Mouse (Mus musculus) heart, embryonic 15.5 days (tissue): ENCODE data around the gene 4930438A08Rik. TPM values are rescaled to one million over a fixed set of nuclear protein-coding genes. Genes with fewer than 3 reads are reported as not detected.
"Not testable (repeated sequence)": the region's sequence is repeated elsewhere in the genome, so short reads cannot be mapped to it uniquely, and the experiment has no call there.

ENCODE experiments used
- ATAC-seq: fragments of 200-750 bp; cut with Nextera tagmentation; replicated peaks from 2 replicates; pipeline ENCODE4 v1.8.0; 2017; ENCODE audit warnings: low read depth, moderate TSS enrichment; ENCODE audit not compliant: insufficient number of reproducible peaks, insufficient read depth, low FRiP score
- H3K27ac ChIP-seq: fragments of 300-500 bp; sonication (generic); 2 replicates; pipeline ENCODE4 v1.5.1; 2015; ENCODE audit warnings: mild to moderate bottlenecking, inconsistent platforms
- H3K27me3 ChIP-seq: fragments of 300-500 bp; sonication (generic); 2 replicates; pipeline ENCODE4 v1.6.1; 2015; ENCODE audit warnings: inconsistent platforms
- H3K36me3 ChIP-seq: fragments of 300-500 bp; sonication (generic); 2 replicates; pipeline ENCODE4 v1.6.1; 2015; ENCODE audit warnings: mild to moderate bottlenecking, inconsistent platforms
- H3K4me1 ChIP-seq: fragments of 300-500 bp; sonication (generic); replicated peaks from 2 replicates; pipeline ENCODE4 v1.6.1; 2015; ENCODE audit warnings: inconsistent platforms
- H3K4me2 ChIP-seq: fragments of 300-500 bp; sonication (generic); 2 replicates; pipeline ENCODE4 v1.6.1; 2015; ENCODE audit warnings: inconsistent platforms, mild to moderate bottlenecking, moderate library complexity
- H3K4me3 ChIP-seq: fragments of 300-500 bp; sonication (generic); 2 replicates; pipeline ENCODE4 v1.5.1; 2015; ENCODE audit warnings: mild to moderate bottlenecking, inconsistent platforms
- H3K9ac ChIP-seq: fragments of 300-500 bp; sonication (generic); 2 replicates; pipeline ENCODE4 v1.6.1; 2015; ENCODE audit warnings: mild to moderate bottlenecking, inconsistent platforms
- H3K9me3 ChIP-seq: fragments of 300-500 bp; sonication (generic); replicated peaks from 2 replicates; pipeline ENCODE4 v1.6.1; 2016; ENCODE audit warnings: inconsistent platforms
- WGBS: fragments of 180-500 bp; shearing (Covaris S2); methylation state at CpG from one replicate; pipeline ENCODE4 v1.1.7; 2015; ENCODE audit warnings: mixed read lengths; 5-methylcytosine and 5-hydroxymethylcytosine counted together
- polyA plus RNA-seq: library from polyadenylated mRNA; unstranded; fragments of >200 nt; fragmentation: Nextera tagmentation; extraction: Ambion mirVana; gene quantifications from 2 replicates; pipeline ENCODE4 v1.2.1, GENCODE M21; 2015

4930438A08Rik gene
- polyA plus RNA-seq = not detected in 2 replicates

DNA sequence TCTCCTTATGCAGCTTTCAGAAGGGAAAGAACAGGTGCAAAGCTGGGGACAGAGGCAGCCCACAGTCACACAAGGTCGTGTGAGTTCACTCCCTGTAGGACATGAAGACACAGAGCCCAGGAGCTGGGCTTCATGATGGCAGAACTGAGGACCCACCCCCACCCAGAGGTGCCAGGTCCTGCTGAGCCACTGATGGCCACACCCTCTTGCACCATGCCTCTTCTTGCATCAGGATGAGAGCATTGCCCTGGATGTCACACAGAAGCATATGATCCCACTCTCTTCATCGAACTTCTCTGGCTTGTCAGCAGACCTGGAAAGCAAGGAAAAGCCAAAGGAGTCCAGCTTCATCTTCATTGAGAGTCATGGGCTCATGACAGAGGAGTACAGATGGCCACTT is at the start of gene 4930438A08Rik:
Gene 4930438A08Rik, plus strand, starts transcription at position 228 of the 400 bp plus-strand sequence.
- WGBS = 49% methylated on average over 2 of the region's 2 CpGs
- H3K36me3 ChIP-seq = no peaks in the 10 kb centered on the region
- no peaks in the 10 kb centered on the region for H3K9me3 ChIP-seq
- H3K4me2 ChIP-seq = no peak within 1 kb of the TSS
- ATAC-seq = no peak
- peaks cover 10% of the 10 kb centered on the region for H3K27me3 ChIP-seq
- H3K4me3 ChIP-seq = no peak within 1 kb of the TSS
- H3K9ac ChIP-seq = no peak within 1 kb of the TSS
- no peak within 1 kb of the TSS for H3K27ac ChIP-seq
- no peaks in the 10 kb centered on the region for H3K4me1 ChIP-seq

DNA sequence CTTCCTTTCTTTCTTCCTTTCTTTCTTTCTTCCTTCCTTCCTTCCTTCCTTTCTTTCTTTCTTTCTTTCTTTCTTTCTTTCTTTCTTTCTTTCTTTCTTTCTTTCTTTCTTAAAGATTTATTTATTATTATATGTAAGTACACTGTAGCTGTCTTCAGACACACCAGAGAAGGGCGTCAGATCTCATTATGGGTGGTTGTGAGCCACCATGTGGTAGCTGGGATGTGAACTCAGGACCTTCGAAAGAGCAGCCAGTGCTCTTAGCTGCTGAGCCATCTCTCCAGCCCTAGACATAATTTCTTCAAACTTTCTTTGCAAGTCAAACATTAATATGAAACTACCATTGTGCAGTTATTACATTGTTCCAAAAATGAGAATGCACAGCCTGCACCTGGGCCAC is 49.7 kb upstream of the 4930438A08Rik start:
- H3K9ac ChIP-seq, H3K36me3 ChIP-seq, H3K9me3 ChIP-seq, H3K4me2 ChIP-seq, ATAC-seq, H3K4me3 ChIP-seq, H3K27me3 ChIP-seq, H3K27ac ChIP-seq: not testable (repeated sequence)
- 68% methylated on average over 2 of the region's 2 CpGs for whole genome bisulfite sequencing
- H3K4me1 ChIP-seq = peaks cover 16% of the 10 kb centered on the region

DNA sequence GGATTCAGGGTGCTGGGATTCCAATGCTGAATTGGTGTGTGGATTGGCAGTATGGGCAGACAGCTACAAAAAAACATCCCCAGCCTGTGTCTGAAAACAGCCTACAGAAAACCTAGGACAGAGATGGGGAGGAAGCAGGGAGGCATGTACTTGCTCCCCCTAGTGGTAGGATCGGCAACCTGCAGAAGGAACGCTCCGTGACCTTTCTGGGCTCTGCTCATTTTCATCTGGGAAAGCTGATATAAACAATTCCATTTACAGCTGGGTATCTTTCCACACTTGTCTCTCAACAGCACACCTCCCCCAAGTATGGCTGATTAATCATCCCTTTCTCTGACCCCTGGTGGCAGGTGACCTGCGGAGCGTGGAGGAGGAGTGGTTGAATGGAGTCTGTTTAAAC is 48.9 kb upstream of the 4930438A08Rik start:
- Histone ChIP-seq H3K9me3 (no peaks in the 10 kb centered on the region), H3K36me3 (no peaks in the 10 kb centered on the region), H3K27me3 (0 out of 2 replicates have a peak, but pooled peaks cover 1% of the 10 kb centered on the region), H3K4me1 (peaks cover 16% of the 10 kb centered on the region), H3K9ac (no peak overlapping the region), H3K27ac (peak overlapping the region; percentile 18; the same call in 1 of the 2 replicates), H3K4me2 (peak overlapping the region; percentile 11; the same call in 1 of the 2 replicates), H3K4me3 (no peak overlapping the region)
- WGBS = 5% methylated on average over 5 of the region's 5 CpGs
- ATAC-seq = peak; percentile 50

DNA sequence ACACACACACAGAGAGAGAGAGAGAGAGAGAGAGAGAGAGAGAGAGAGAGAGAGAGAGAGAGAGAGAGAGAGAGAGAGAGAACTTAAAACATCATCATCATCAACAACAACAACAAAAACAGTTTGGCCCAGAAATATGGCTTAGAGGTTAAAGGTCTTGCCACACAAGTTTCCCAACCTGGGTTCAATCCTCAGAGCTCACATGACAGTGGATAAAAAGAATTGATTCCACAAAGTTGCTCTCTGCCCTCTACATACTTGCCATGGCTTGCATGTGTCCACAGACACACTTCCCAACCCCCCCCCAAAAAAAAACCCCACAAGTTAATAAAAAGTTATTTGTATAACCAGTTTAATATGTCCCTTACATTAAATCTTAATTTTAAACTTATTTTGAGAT is 48.2 kb upstream of the 4930438A08Rik start:
- Histone ChIP-seq H3K27me3 (0 out of 2 replicates have a peak, but pooled peaks cover 4% of the 10 kb centered on the region), H3K4me3 (no peak overlapping the region), H3K9me3 (no peaks in the 10 kb centered on the region), H3K4me1 (peaks cover 16% of the 10 kb centered on the region), H3K9ac (no peak overlapping the region), H3K36me3 (no peaks in the 10 kb centered on the region), H3K4me2 (no peak overlapping the region), H3K27ac (no peak overlapping the region)
- ATAC-seq = no peak

DNA sequence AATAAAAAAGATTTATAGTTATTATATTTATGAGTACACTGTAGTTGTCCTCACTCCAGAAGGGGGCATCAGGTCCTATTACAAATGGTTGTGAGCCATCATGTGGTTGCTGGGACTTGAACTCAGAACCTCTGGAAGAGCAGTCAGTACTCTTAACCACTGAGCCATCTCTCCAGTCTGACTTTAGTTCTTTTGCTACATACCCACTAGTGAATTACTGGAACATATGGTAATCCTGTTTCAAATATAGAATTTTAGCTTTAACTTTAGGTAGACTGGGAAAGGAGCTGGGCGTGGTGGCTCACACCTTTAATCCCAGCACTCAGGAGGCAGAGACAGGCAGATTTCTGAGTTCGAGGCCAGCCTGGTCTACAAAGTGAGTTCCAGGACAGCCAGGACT is 46.6 kb upstream of the 4930438A08Rik start:
- peaks cover 16% of the 10 kb centered on the region for H3K4me1 ChIP-seq
- H3K27ac ChIP-seq, H3K27me3 ChIP-seq, ATAC-seq, H3K9ac ChIP-seq, H3K36me3 ChIP-seq, H3K4me2 ChIP-seq, H3K4me3 ChIP-seq, H3K9me3 ChIP-seq: not testable (repeated sequence)
- WGBS = 91% methylated on average over 2 of the region's 2 CpGs

DNA sequence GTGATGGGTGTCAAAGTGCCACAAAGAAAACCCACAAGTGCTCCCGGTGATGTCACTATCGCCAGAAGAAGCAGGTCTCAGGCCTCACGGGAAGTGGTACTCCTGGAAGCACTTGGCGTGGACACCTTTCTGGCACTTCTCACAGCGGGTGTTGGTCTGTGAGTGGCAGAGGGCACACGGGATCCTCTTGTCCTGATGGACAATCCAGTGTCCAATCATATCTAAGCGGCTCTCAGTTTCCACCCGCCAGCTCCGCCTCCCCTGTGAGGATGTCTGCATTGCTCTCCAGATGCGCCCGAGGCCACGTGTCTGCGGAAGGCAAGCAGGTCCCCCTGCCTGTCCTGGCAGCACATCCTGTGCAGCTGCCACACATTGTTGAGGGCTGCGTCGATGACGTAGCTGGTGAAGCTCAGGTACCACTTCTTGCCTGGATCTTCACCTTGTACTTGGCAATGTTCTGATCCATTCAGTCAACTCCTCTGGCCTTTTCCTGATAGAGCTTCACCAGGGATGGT is 44.1 kb upstream of the 4930438A08Rik start:
- Histone ChIP-seq H3K36me3 (no peaks in the 10 kb centered on the region), H3K4me1 (peaks cover 3% of the 10 kb centered on the region; the same call in 1 of the 2 replicates), H3K27me3 (0 out of 2 replicates have a peak, but pooled peaks cover 4% of the 10 kb centered on the region), H3K4me2 (no peak overlapping the region), H3K9ac (no peak overlapping the region), H3K27ac (no peak overlapping the region), H3K9me3 (no peaks in the 10 kb centered on the region), H3K4me3 (no peak overlapping the region)
- ATAC-seq = no peak
- WGBS = 52% methylated on average over 16 of the region's 16 CpGs

DNA sequence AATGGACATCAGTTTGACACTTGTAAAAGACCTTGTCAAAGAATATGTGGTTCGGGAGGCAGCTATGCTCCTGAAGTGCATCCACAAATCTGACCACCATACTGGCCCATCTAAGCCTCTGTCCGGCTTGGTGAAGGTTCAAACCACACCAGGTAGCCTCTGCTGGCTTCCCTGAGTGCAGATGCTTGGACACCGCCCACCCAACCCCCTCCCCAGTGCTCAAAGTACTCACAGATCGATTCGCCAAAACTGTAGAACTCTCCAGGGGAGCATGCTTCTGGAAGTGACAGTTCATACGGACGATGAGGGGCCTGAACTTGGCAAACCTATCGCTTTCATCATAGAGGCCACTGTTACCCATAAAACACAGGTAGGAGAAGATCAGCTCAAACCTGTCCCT is 43.4 kb upstream of the 4930438A08Rik start:
- H3K36me3 ChIP-seq = no peaks in the 10 kb centered on the region
- H3K4me2 ChIP-seq = no peak overlapping the region
- no peak overlapping the region for H3K27ac ChIP-seq
- WGBS = 82% methylated on average over 8 of the region's 8 CpGs
- no peak for ATAC-seq
- no peak overlapping the region for H3K4me3 ChIP-seq
- no peaks in the 10 kb centered on the region for H3K9me3 ChIP-seq
- no peak overlapping the region for H3K9ac ChIP-seq
- H3K27me3 ChIP-seq = 0 out of 2 replicates have a peak, but pooled peaks cover 4% of the 10 kb centered on the region
- no peaks in the 10 kb centered on the region for H3K4me1 ChIP-seq

DNA sequence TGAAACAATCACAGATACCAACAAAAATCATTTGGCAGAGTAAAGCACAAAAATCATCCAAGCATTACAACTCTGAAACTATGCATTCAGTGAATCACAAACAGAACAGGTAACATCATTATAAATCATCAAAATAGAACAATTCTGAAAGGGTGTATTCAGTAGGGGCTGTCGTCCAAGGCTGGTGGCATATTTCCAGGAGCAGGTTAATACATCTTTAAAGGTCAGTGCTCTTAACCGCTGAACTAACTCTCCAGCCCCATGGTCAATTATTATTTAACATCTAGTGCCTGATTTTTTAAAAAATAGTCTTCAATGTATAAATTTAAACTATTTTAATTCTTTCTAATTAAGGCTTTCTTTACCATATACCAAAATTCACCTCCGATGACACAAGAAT is 40.0 kb upstream of the 4930438A08Rik start:
- ATAC-seq, H3K27me3 ChIP-seq: not testable (repeated sequence)

DNA sequence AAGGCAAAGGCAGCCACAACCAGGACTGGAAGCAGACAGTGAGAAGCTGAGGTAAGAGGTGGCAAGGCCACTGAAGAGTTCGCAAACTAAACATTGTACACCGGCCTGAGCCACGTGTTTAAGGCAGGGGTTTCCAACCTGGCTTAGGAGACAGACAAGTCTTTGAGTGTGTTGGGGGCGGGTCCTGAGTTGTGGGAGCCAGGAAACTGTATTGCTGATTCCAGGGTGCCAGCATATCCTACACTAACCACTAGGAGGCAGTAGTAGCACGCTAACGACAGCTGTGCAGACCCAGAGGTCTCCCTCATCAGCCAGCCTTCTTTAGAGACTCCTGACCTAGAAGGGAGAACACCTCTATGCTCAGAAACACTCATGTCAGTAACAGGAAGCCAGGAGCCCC is 39.4 kb upstream of the 4930438A08Rik start:
- Histone ChIP-seq H3K4me2 (no peak overlapping the region), H3K4me3 (no peak overlapping the region), H3K36me3 (no peaks in the 10 kb centered on the region), H3K9ac (no peak overlapping the region), H3K9me3 (no peaks in the 10 kb centered on the region), H3K27me3 (0 out of 2 replicates have a peak, but pooled peaks cover 4% of the 10 kb centered on the region), H3K4me1 (peaks cover 8% of the 10 kb centered on the region), H3K27ac (no peak overlapping the region)
- 11% methylated on average over 6 of the region's 6 CpGs for WGBS
- no peak for ATAC-seq

More for the DNA sequence above, 40.0 kb upstream of the 4930438A08Rik start:
- not testable (repeated sequence) for H3K4me3 ChIP-seq, H3K9ac ChIP-seq, H3K4me2 ChIP-seq, H3K9me3 ChIP-seq, H3K27ac ChIP-seq, H3K36me3 ChIP-seq, H3K4me1 ChIP-seq
- 78% methylated on average over 3 of the region's 3 CpGs for WGBS

DNA sequence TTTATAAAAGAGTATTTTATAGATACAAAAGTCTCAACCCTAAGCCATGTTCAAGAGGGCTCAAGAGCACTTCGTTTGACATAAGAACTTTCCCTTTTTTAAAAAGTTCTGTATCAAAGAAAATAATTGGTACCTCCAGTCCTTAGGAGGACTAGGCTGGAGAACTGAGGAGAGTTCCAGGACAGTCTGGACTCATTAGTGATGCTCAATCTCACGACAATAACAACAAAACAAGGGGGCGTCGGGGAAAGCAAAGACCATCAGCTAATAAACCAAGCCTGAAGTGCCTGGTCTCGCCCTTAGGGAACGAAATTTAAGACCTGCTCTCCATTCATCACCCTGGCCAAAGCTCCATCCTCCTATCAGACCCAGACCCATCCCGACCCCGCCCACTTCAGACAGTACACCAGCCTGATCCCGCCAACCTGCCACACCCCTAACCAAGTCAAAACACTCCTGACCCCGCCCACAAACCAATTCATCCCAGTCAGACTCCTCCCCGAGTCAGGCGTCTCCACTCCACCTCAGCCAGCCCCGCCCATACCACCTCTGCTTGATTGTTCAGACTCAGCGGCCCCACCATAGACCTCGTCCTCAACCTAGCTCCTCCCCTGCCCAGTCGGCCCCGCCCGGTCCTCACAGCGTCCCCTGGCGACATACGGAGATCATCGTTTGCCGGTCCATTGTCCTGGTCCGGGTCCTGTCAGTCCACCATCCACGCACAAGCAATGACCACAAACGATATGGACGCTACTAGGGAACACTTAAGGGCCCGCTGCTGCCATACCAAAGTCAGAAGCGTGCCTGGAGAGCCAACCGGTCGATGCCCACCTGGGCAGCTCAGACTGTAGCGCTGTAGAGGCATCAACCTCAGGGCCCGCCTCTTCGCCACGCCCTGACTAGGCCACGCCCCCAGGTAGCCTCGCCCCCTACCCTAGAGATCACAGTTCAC is 35.5 kb upstream of the 4930438A08Rik start:
- H3K9ac ChIP-seq = peak overlapping the region; percentile 1; the same call in 1 of the 2 replicates
- H3K4me2 ChIP-seq = peak overlapping the region; percentile 72
- peaks cover 8% of the 10 kb centered on the region for H3K4me1 ChIP-seq
- H3K4me3 ChIP-seq = peak overlapping the region; percentile 42
- 3% methylated on average over 37 of the region's 37 CpGs for WGBS
- no peaks in the 10 kb centered on the region for H3K9me3 ChIP-seq
- peak; percentile 86 for ATAC-seq
- H3K27ac ChIP-seq = no peak overlapping the region
- no peaks in the 10 kb centered on the region for H3K27me3 ChIP-seq
- H3K36me3 ChIP-seq = no peaks in the 10 kb centered on the region

DNA sequence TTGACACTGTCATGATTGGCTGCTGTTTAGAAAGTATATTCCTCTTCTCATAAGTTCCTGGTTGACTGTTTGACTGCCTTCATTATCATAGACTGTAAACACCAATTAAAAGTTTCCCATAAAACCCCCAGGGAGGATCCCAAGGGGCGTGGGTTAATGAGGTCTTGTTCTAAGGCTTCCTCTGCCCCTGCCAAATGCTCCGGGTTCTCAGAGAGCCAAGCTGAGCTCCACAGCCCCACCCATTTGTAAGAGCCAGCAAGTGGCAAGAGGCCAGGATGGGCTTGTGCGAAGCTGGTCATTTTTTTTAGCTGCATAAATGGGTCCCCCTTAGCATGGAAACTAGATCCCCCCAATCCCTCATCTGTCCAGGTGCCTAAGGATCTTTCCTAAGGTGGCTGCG is 27.3 kb upstream of the 4930438A08Rik start:
- no peak overlapping the region for H3K9ac ChIP-seq
- H3K4me1 ChIP-seq = no peaks in the 10 kb centered on the region
- WGBS = 46% methylated on average over 4 of the region's 4 CpGs
- no peak overlapping the region for H3K4me3 ChIP-seq
- no peak overlapping the region for H3K27ac ChIP-seq
- no peaks in the 10 kb centered on the region for H3K36me3 ChIP-seq
- H3K27me3 ChIP-seq = no peaks in the 10 kb centered on the region
- no peak for ATAC-seq
- no peaks in the 10 kb centered on the region for H3K9me3 ChIP-seq
- no peak overlapping the region for H3K4me2 ChIP-seq
